Mouse (Mus musculus): Measurements from ENCODE around the gene Zfp955a. TPM values are rescaled to one million over a fixed set of nuclear protein-coding genes. Genes with fewer than 3 reads are reported as not detected.
"Not testable (repeated sequence)": the region's sequence is repeated elsewhere in the genome, so short reads cannot be mapped to it uniquely, and the experiment has no call there.

Zfp955a gene
- polyA plus RNA-seq (2012; rRNA removed), result 8.6 and 10.5 TPM in 2 replicates

DNA sequence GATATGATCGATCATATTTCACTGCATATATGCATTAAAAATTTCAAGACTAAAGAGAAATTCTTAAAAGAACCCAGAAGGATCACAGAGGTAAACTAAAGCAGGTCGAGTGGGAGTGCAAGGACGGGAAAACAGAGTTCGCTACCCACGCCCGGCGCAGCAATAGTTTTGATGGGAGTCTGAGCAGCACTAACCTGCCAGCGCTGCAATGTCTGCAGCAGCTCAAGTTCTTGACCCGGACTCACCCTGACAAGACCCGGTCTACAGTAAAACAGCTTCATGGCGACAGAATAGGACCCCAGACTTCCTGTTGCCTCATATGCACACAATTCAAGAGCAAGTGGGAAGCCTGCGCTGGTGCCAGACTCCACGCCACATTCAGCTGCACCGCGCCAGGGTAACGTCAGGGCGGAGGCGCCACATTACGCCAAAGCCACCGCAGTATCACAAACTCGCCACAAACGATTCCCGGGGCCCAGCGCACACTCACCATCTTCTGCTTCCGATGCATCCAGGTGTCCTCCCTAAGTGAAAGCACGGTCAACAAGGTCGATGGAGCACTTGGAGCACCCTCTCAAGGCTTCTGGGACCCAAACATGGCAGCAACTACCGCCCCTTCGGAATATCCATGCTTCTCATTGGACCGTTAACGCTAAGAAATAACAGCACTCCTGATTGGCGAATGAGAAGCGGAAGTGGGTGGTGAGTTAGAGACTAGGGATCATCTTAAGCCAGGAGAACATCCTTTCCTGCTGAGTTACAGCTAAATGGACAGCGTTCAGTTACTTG is at the start of gene Zfp955a:
Zfp955a (minus strand) TSS at position 616 of the 789 bp plus-strand sequence.
- not testable (repeated sequence) for DNase-seq (ENCODE audit: low read depth)

DNA sequence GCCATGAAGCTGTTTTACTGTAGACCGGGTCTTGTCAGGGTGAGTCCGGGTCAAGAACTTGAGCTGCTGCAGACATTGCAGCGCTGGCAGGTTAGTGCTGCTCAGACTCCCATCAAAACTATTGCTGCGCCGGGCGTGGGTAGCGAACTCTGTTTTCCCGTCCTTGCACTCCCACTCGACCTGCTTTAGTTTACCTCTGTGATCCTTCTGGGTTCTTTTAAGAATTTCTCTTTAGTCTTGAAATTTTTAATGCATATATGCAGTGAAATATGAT is 34.9 kb upstream of the Zfp955a start:
- DNase-seq (ENCODE audit: low read depth), result not testable (repeated sequence)

DNA sequence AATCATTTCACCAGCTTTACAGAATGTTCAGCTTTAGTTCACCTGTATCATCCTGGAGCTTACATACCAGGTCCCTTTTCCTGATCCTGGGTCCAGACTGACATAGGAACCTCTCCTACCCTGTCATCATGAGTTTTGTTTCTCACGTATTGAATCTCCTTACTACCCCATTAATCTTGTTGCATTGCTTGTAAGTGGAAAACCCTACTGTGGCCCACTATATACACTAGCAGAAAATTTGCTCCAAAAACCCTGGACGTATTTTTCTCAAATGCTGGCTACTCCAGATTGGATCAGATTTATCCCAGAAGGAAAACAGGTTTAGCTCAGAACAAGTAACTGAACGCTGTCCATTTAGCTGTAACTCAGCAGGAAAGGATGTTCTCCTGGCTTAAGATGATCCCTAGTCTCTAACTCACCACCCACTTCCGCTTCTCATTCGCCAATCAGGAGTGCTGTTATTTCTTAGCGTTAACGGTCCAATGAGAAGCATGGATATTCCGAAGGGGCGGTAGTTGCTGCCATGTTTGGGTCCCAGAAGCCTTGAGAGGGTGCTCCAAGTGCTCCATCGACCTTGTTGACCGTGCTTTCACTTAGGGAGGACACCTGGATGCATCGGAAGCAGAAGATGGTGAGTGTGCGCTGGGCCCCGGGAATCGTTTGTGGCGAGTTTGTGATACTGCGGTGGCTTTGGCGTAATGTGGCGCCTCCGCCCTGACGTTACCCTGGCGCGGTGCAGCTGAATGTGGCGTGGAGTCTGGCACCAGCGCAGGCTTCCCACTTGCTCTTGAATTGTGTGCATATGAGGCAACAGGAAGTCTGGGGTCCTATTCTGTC is 34.3 kb upstream of the Zfp955a start, which contains the start of gene Zfp955b:
Zfp955b (plus strand) TSS at position 506 of the 837 bp plus-strand sequence.
- DNase-seq (ENCODE audit: low read depth), result not testable (repeated sequence)

DNA sequence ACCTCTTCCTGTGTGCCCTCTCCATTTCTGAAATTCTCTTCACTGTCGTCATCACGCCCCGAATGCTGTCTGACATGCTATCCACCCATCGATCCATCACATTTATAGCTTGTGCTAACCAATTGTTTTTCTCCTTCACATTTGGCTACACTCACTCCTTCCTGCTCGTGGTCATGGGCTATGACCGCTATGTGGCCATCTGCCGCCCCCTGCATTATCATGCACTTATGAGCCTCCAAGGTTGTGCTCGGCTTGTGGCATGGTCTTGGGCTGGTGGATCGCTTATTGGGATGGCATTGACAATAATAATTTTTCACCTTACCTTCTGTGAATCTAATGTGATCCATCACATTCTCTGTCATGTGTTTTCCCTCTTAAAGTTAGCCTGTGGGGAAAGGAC is 14.0 kb upstream of the Zfp955a start:
- no peak for DNase-seq (ENCODE audit: low read depth)
- TF ChIP-seq CTCF (IDR thresholded peaks at IDR 0.05; ENCODE audit: borderline replicate concordance, extremely low read depth, insufficient read depth, insufficient read length) (no peak), POLR2A (IDR thresholded peaks at IDR 0.05; ENCODE audit: borderline replicate concordance, extremely low read depth, insufficient read depth, insufficient read length, poor library complexity, severe bottlenecking) (no peak)

DNA sequence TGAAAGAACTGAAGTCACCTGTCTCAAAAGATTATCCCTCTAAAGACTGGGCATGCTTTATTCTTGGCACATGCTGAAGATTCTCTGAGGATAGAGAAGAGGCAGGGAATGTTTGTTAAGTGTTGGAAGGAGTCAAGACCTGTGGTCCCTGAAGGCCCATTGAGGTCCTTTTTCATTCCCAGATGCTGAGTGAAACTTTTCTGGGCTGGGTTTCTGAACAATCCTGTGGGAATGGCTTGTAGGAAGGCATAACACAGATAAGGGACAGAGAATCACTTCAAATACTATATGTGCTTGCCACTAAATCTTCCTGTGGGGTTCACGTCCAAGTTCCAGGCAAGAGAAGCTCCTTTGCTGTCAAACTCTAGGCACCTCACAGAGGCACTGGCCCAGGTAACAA is 9.4 kb upstream of the Zfp955a start, which contains the start of gene Olfr63:
Olfr63 (plus strand) TSS at position 301 of the 400 bp plus-strand sequence.
- no peak for DNase-seq (ENCODE audit: low read depth)
- TF ChIP-seq POLR2A (IDR thresholded peaks at IDR 0.05; ENCODE audit: borderline replicate concordance, extremely low read depth, insufficient read depth, insufficient read length, poor library complexity, severe bottlenecking), result no peak
- no peak for TF ChIP-seq CTCF (IDR thresholded peaks at IDR 0.05; ENCODE audit: borderline replicate concordance, extremely low read depth, insufficient read depth, insufficient read length)

DNA sequence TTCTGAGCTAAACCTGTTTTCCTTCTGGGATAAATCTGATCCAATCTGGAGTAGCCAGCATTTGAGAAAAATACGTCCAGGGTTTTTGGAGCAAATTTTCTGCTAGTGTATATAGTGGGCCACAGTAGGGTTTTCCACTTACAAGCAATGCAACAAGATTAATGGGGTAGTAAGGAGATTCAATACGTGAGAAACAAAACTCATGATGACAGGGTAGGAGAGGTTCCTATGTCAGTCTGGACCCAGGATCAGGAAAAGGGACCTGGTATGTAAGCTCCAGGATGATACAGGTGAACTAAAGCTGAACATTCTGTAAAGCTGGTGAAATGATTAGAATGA is 343 bp upstream of the Zfp955a start:
- not testable (repeated sequence) for DNase-seq (ENCODE audit: low read depth)

DNA sequence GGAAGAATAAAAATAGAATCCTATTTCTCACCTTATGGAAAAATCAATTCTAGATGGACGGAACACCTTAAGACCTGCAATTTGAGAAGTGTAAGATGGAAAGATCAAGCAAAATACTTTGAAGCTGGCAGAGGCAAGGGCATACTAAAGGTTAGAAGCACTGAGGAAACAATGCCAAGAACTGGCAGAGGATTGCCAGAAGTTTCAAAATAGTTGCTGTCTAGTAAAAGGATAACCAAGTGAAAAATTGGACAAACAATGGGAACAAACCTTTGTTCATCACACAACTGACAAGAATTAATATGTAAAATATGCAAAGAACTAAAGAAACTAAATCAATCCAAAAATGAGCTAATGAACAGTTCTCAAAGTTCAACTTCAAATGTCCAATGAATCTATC is 18.3 kb downstream of the Zfp955a start:
- not testable (repeated sequence) for DNase-seq (ENCODE audit: low read depth)

DNA sequence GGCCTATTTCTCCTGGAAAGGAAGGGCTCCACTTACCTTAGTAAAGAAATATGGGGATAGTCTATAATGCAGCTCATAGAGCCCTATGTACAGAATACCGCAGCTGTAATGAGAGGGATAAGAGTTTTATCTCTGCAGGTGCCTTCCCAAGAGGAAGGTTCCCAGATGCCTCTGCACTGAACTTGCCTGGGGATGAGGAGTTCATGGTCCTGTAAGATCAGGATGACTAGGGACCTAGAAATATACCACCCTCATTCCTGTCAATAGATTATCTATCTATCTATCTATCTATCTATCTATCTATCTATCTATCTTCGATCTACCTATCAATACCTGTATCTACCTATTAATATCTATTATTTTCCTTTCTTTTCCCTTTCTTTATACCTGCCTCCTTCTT is 33.4 kb downstream of the Zfp955a start, which contains the start of gene Olfr1564:
Olfr1564 (minus strand) TSS at position 101 of the 400 bp plus-strand sequence.
- DNase-seq (ENCODE audit: low read depth), result no peak
- TF ChIP-seq CTCF (IDR thresholded peaks at IDR 0.05; ENCODE audit: borderline replicate concordance, extremely low read depth, insufficient read depth, insufficient read length) (no peak), POLR2A (IDR thresholded peaks at IDR 0.05; ENCODE audit: borderline replicate concordance, extremely low read depth, insufficient read depth, insufficient read length, poor library complexity, severe bottlenecking) (no peak)

DNA sequence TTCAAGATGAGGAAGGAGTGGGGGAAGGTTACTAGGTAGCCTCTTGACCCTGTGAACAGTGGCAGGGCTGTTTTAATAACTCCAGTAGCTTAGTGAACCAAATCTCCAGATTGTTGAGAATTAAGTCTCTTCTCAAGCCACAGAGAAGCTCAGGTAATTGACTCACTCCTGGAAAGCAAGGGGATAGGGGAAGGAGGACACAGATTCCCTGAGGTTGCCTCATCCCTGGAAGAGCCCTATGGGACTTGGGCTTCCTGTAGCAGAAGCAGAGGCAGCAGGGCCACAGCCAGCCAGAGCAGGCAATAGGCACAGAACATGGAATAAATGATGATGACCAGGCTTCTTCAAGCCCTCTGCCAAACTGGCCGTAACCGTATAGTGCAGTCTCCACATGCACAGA is 63.9 kb downstream of the Zfp955a start, which contains the start of gene Olfr239:
Olfr239 (plus strand) TSS at position 301 of the 400 bp plus-strand sequence.
- not testable (repeated sequence) for DNase-seq (ENCODE audit: low read depth)

Other genes with a start within 250 kb of the Zfp955a start
- 11.5 and 16.0 TPM in 2 replicates for gene Zfp763, start 221.7 kb downstream of the Zfp955a start, polyA plus RNA-seq (2012; rRNA removed)
- gene 4921501E09Rik, start 187.1 kb downstream of the Zfp955a start, polyA plus RNA-seq (2012; rRNA removed), result not detected in 2 replicates
- gene Zfp563, start 165.8 kb downstream of the Zfp955a start, polyA plus RNA-seq (2012; rRNA removed), result 12.0 and 15.9 TPM in 2 replicates
- gene Morc2b, start 115.5 kb downstream of the Zfp955a start, polyA plus RNA-seq (2012; rRNA removed), result 0.21 and 0.40 TPM in 2 replicates
- gene Olfr55, start 86.7 kb downstream of the Zfp955a start, polyA plus RNA-seq (2012; rRNA removed), result not detected in 2 replicates
- gene Olfr239, start 63.8 kb downstream of the Zfp955a start, polyA plus RNA-seq (2012; rRNA removed), result not detected in 2 replicates
- gene Olfr1564, start 33.5 kb downstream of the Zfp955a start, polyA plus RNA-seq (2012; rRNA removed), result 0.72 and 0.89 TPM in 2 replicates
- gene Olfr63, start 9.5 kb upstream of the Zfp955a start, polyA plus RNA-seq (2012; rRNA removed), result not detected in 2 replicates
- 10.4 and 12.3 TPM in 2 replicates for gene Zfp955b, start 34.4 kb upstream of the Zfp955a start, polyA plus RNA-seq (2012; rRNA removed)
- gene Zfp81, start 103.7 kb upstream of the Zfp955a start, polyA plus RNA-seq (2012; rRNA removed), result 16.9 and 22.5 TPM in 2 replicates
- gene Zfp101, start 139.5 kb upstream of the Zfp955a start, polyA plus RNA-seq (2012; rRNA removed), result 12.6 and 16.0 TPM in 2 replicates
- 0.15 and 0.29 TPM in 2 replicates for gene Actl9, start 177.8 kb upstream of the Zfp955a start, polyA plus RNA-seq (2012; rRNA removed)

Measured in brain, embryonic 14.5 days (tissue).